Mouse (Mus musculus) mouse embryonic stem cell (cell line): Measurements from ENCODE around the gene Ttc5.
"Not testable (repeated sequence)": the region's sequence is repeated elsewhere in the genome, so short reads cannot be mapped to it uniquely, and the experiment has no call there.

Experiments used
- in situ Hi-C, 2 experiments: fragments of 300-500 bp; cut with MboI; formaldehyde crosslinking; loops; 1 replicate in 1 of 2; 3 replicates in 1 of 2; pipeline ENCODE4 v1.14.3; 2019 to 2020; ENCODE audit warnings: low sequenced_read_pairs in 2 of 2, low pct_unique_long_range_greater_than_20kb in 1 of 2, mixed read lengths in 1 of 2; ENCODE audit not compliant: unreplicated experiment in 1 of 2

Gene Ttc5

GRCm38 (mm10) chr14:50788157-50788556, 2.8 kb upstream of the Ttc5 start:
- in situ Hi-C loops = loop anchor here in 1 of 2 experiments (25.0 kb wide), 1 partner anchor 726 kb away; no protein-coding TSS in a partner anchor

GRCm38 (mm10) chr14:50784391-50785250, 698 bp downstream of the Ttc5 start:
- in situ Hi-C loops = loop anchor here in 1 of 2 experiments (25.0 kb wide), 1 partner anchor 722 kb away; no protein-coding TSS in a partner anchor

- in situ Hi-C loops = loop anchor here in 1 of 2 experiments (25.0 kb wide), 1 partner anchor 720 kb away; no protein-coding TSS in a partner anchor
Observed at GRCm38 (mm10) chr14:50782166-50782565, 3.2 kb downstream of the Ttc5 start.

- in situ Hi-C loops = loop anchor here in 1 of 2 experiments (25.0 kb wide), 2 partner anchors 409 to 909 kb away; partner anchors contain the start of gene Tlr11
Observed at GRCm38 (mm10) chr14:50771342-50771741, 14.0 kb downstream of the Ttc5 start.

GRCm38 (mm10) chr14:50765736-50766135, 19.6 kb downstream of the Ttc5 start:
- in situ Hi-C loops = loop anchor here in 1 of 2 experiments (25.0 kb wide), 2 partner anchors 403 to 903 kb away; partner anchors contain the start of gene Tlr11

- in situ Hi-C loops = loop anchor here in 1 of 2 experiments (25.0 kb wide), 2 partner anchors 396 to 896 kb away; partner anchors contain the start of gene Tlr11
Observed at GRCm38 (mm10) chr14:50758416-50759085, 26.8 kb downstream of the Ttc5 start.

GRCm38 (mm10) chr14:50744994-50745393, 40.3 kb downstream of the Ttc5 start, which contains the start of gene Olfr749:
Olfr749 (minus strand) TSS chr14:50745094.
- in situ Hi-C loops = no loop called here

GRCm38 (mm10) chr14:50741584-50741983, 43.7 kb downstream of the Ttc5 start:
- in situ Hi-C loops = no loop called here

- in situ Hi-C loops = no loop called here
Observed at GRCm38 (mm10) chr14:50740334-50740733, 45.0 kb downstream of the Ttc5 start.

GRCm38 (mm10) chr14:50722371-50722770, 62.9 kb downstream of the Ttc5 start:
- in situ Hi-C loops = not testable (repeated sequence)

- in situ Hi-C loops = not testable (repeated sequence)
Observed at GRCm38 (mm10) chr14:50719875-50720274, 65.4 kb downstream of the Ttc5 start.
